Mouse (Mus musculus) kidney, adult 2 months (tissue): ENCODE measurements around the gene Tln1. TPM values are rescaled to one million over a fixed set of nuclear protein-coding genes. Genes with fewer than 3 reads are reported as not detected.

Source experiments
- DNase-seq: peaks from one replicate; pipeline ENCODE4 v3.0.0; 2021
- H3K27ac ChIP-seq: fragments of 200-500 bp; 2 replicates; pipeline ENCODE4 v1.5.1; 2012; ENCODE audit warnings: low read depth, low read length, control low read depth, inconsistent platforms; ENCODE audit not compliant: insufficient read depth
- H3K27me3 ChIP-seq: fragments of 200-500 bp; replicated peaks from 2 replicates; pipeline ENCODE4 v1.6.1; 2012; ENCODE audit warnings: mild to moderate bottlenecking, moderate library complexity, low read length, inconsistent platforms; ENCODE audit not compliant: control insufficient read depth, insufficient read depth
- H3K36me3 ChIP-seq: fragments of 200-500 bp; 2 replicates; pipeline ENCODE4 v1.6.1; 2012; ENCODE audit warnings: mild to moderate bottlenecking, moderate library complexity, low read length, inconsistent platforms; ENCODE audit not compliant: control insufficient read depth, insufficient read depth
- H3K4me1 ChIP-seq: fragments of 200-500 bp; 2 replicates; pipeline ENCODE4 v1.6.1; 2011; ENCODE audit warnings: low read length; ENCODE audit not compliant: control insufficient read depth, insufficient read depth
- H3K4me3 ChIP-seq: fragments of 200-500 bp; 2 replicates; pipeline ENCODE4 v1.5.1; 2011; ENCODE audit warnings: mild to moderate bottlenecking, low read depth, low read length, control low read depth; ENCODE audit not compliant: insufficient read depth
- CTCF ChIP-seq: fragments of 200-500 bp; conservative IDR thresholded peaks from 2 replicates; pipeline ENCODE4 v1.5.1; 2011; ENCODE audit warnings: low read depth, mild to moderate bottlenecking, control low read depth, low read length, moderate library complexity, mixed read lengths; ENCODE audit not compliant: insufficient read depth, insufficient read length
- POLR2A ChIP-seq: fragments of 200-500 bp; IDR thresholded peaks from one replicate; pipeline ENCODE4 v1.6.1; 2011; ENCODE audit warnings: low read depth, low read length, control low read depth
- whole genome bisulfite sequencing: fragments of 180-500 bp; shearing (Covaris S2); methylation state at CpG from one replicate; pipeline ENCODE4 v1.1.7; 2018; 5-methylcytosine and 5-hydroxymethylcytosine counted together
- polyA plus RNA-seq: library from polyadenylated mRNA; depleted of rRNA; stranded (reverse); fragments of >200 nt; gene quantifications from 2 replicates; pipeline ENCODE4 v1.2.3, GENCODE M21; 2012

The Tln1 gene
- polyA plus RNA-seq, 1 experiment, result 92.1 TPM

DNA sequence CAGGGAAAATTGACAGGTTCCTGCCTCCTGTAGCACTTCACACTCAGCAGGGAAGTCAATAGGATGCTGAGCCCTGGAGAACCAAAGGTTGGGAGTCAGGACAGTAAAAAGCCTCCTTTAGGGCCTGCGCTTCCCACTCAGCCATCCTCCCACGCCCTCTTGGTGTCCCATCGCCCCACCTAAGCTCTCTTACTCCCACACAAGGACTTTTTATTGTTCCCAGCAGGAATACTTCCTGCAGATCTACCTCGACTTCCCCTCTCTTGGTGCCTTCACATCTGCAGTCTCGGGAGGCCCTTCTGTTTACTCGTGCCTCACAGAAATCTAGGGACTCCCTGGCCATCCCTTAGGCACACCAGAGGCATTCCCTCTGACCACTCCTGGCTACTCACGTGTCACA, 20.9 kb upstream of the Tln1 start:
- WGBS, result 63% methylated on average over 7 of the region's 7 CpGs
- peaks cover 24% of the 10 kb centered on the region for H3K4me1 ChIP-seq
- no peak for DNase-seq
- TF ChIP-seq POLR2A (no peak), CTCF (no peak)
- 0 out of 2 replicates have a peak, but pooled peaks cover 1% of the 10 kb centered on the region for H3K36me3 ChIP-seq
- H3K4me3 ChIP-seq, result no peak overlapping the region
- H3K27me3 ChIP-seq, result no peaks in the 10 kb centered on the region
- H3K27ac ChIP-seq, result no peak overlapping the region

DNA sequence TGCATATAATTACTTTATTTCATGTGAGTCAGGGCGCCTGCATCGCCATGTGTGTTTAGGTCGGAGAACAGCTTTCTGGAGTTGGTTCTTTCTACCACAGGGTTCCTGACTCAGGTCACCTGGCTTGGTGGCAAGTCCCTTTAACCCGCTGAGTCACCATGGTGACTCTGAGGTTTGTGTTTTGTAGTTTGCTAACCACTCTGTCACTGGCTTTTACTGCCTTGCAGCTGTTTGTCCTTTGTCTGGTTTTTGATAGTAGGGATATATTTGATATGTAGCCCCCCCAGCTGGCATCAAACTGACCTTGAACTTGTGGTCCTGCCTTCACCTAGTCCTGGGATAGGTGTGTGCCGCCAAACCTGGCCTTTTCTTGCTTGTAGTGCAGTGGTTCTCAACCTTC, 19.8 kb upstream of the Tln1 start:
- TF ChIP-seq CTCF (no peak), POLR2A (no peak)
- peaks cover 24% of the 10 kb centered on the region for H3K4me1 ChIP-seq

DNA sequence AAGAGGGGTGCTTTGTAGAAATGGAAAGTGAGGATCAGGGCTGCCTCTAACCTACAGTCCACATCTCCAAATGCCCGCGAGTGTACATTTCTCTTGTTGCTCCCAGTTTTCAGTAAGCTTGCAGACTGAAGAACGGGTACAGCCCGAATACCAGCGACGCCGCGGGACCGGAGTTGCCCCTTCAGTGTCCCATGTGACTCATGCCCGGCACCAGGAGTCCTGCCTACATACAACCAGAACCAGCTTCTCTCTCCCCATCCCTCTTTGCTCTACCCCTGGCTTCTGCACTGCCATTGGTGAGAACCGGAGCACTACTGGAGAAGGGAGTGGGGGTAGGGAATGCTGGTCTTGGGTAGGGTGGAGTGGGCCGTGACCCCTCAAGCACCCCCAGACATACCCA, 18.9 kb upstream of the Tln1 start:
- no peak for DNase-seq
- Histone ChIP-seq H3K27me3 (no peaks in the 10 kb centered on the region), H3K27ac (no peak overlapping the region), H3K4me1 (peaks cover 18% of the 10 kb centered on the region), H3K36me3 (0 out of 2 replicates have a peak, but pooled peaks cover 1% of the 10 kb centered on the region), H3K4me3 (no peak overlapping the region)
- TF ChIP-seq CTCF (no peak), POLR2A (no peak)
- 93% methylated on average over 12 of the region's 12 CpGs for WGBS

More for the DNA sequence above, 19.8 kb upstream of the Tln1 start:
- DNase-seq, result no peak
- H3K36me3 ChIP-seq, result 0 out of 2 replicates have a peak, but pooled peaks cover 1% of the 10 kb centered on the region
- no peak overlapping the region for H3K27ac ChIP-seq
- H3K27me3 ChIP-seq, result no peaks in the 10 kb centered on the region
- no peak overlapping the region for H3K4me3 ChIP-seq
- WGBS, result 89% methylated on average over 5 of the region's 5 CpGs

DNA sequence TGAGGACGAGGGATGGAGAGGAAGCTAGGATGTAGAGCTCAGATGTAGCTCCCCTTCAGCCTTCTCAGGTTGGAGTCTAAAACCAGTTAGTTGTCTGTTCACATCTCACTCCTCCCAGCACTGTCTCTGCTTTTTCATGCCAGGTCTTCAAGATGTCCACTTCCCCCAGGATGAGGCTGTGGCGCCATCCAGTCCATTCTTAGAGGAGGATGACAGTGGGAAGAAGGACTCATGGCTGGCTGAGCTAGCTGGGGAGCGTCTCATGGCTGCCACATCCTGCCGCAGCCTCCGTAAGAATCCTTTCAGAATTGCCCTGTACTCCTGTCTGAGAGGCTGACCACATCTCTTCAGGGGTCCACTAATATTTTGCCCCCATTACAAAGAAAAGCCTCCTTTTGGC, 18.2 kb upstream of the Tln1 start:
- H3K4me3 ChIP-seq, result no peak overlapping the region
- TF ChIP-seq POLR2A, result no peak
- no peak for TF ChIP-seq CTCF
- 94% methylated on average over 5 of the region's 5 CpGs for WGBS

DNA sequence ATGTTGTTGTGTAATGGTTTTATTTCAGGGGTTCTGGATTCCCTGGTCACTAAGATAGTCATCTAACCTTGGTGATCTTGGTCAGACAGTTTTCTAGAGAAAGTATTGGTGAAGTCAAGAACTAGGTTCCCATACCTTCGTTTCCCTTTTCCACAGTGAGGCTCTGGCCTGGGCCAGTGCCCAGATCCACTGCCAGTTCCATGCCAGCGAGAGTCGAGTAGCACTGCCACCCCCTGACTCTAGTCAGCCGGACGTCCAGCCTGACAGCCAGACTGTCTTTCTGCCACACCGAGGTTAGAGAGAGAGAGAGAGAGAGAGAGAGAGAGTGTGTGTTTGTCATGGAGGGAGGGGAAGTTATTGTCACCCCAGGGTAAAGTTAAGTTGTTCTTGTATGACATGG, 17.2 kb upstream of the Tln1 start:
- Histone ChIP-seq H3K27ac (no peak overlapping the region), H3K4me3 (no peak overlapping the region), H3K4me1 (peaks cover 6% of the 10 kb centered on the region; the same call in 1 of the 2 replicates), H3K27me3 (no peaks in the 10 kb centered on the region), H3K36me3 (0 out of 2 replicates have a peak, but pooled peaks cover 1% of the 10 kb centered on the region)
- 66% methylated on average over 6 of the region's 6 CpGs for WGBS
- DNase-seq, result no peak
- TF ChIP-seq CTCF, result no peak
- no peak for TF ChIP-seq POLR2A

More for the DNA sequence above, 18.2 kb upstream of the Tln1 start:
- DNase-seq, result no peak
- no peak overlapping the region for H3K27ac ChIP-seq
- H3K4me1 ChIP-seq, result peaks cover 13% of the 10 kb centered on the region
- no peaks in the 10 kb centered on the region for H3K27me3 ChIP-seq
- H3K36me3 ChIP-seq, result 0 out of 2 replicates have a peak, but pooled peaks cover 1% of the 10 kb centered on the region

DNA sequence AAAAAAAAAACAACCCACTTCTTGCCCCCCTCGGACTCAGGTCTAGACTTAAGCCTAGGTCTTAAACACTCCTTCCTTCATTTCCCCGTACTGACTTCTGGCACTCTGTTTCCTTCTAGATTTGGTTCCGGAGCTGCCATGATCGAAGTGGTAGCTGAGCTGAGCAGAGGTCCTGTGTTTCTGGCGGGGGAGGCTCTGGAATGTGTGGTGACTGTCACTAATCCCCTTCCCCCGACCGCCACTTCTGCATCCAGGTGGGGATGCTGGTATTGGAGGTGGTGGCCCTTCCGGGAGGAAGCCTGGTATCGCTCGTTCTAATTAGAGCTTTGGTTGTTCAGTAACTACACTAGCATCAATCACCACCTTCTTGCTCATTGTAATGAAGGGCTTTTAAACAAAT, 16.8 kb upstream of the Tln1 start:
- WGBS, result 3% methylated on average over 10 of the region's 10 CpGs
- Histone ChIP-seq H3K27me3 (no peaks in the 10 kb centered on the region), H3K4me1 (peaks cover 5% of the 10 kb centered on the region; the same call in 1 of the 2 replicates), H3K4me3 (peak overlapping the region; percentile 96), H3K36me3 (0 out of 2 replicates have a peak, but pooled peaks cover 1% of the 10 kb centered on the region), H3K27ac (peak overlapping the region; percentile 91)
- DNase-seq, result no peak
- TF ChIP-seq CTCF (no peak), POLR2A (no peak)

DNA sequence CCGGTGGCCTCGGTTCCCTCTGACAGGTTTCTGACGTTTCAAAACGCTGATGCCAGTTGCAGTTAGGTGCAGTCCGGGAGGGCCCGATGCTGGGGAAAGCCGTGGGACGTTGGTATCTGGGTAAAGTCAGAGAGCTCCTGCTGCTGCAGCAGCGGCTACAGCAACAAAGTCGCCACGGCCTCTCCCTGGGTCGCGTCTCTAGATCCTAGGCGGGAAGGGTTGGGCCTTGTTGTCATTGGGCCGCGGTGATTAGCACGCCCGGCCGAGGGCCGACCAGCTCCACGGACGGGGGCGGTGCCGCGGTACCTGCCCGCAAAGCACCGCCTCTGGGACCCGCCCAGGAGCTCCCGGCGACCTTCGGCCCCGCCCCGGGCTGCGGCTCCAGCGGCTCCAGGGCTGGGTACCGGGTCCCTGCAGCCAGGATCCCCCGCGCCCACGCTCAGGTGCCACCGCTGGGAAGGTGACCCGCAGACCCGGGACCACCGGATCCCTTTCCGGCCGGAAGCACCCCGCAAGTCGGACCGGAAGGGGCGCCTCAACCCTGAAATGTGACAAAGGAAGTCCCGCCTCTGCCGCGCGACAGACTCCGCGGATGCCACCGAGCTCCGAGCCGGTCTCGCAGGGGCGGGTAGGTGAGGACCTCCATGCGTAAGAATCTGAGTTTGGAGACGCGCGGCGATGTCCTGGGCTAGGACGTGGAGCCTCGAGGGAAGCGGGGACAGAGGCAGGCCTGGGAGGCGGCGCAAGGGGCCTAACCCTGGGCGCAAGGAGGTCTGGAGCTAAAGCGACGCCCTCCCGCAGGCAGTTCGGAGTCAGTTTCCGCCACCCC, 16.1 kb upstream of the Tln1 start, which contains the start of the genes Rgp1 and Gba2:
Rgp1 (plus strand) TSS at position 340 of the 829 bp plus-strand sequence.
Gba2 (minus strand) TSS at position 498 of the 829 bp plus-strand sequence.
- H3K4me3 ChIP-seq, result peak within 1 kb of the TSS; percentile 96
- WGBS, result 1% methylated on average over 76 of the region's 76 CpGs
- 0 out of 2 replicates have a peak, but pooled peaks cover 1% of the 10 kb centered on the region for H3K36me3 ChIP-seq
- TF ChIP-seq POLR2A (peak; percentile 71), CTCF (no peak)
- DNase-seq, result peak; percentile 96
- no peaks in the 10 kb centered on the region for H3K27me3 ChIP-seq
- H3K4me1 ChIP-seq, result peaks cover 5% of the 10 kb centered on the region; the same call in 1 of the 2 replicates
- peak within 1 kb of the TSS; percentile 91 for H3K27ac ChIP-seq
